Mouse (Mus musculus) C2C12 (cell line): Measurements from ENCODE around the gene Cd164.

ENCODE experiments used
- CEBPB ChIP-seq: IDR thresholded peaks from one replicate; pipeline ENCODE4 v1.6.1; 2011; ENCODE audit warnings: low read depth, mild to moderate bottlenecking, control low read depth, moderate library complexity
- CTCF ChIP-seq: IDR thresholded peaks from one replicate; pipeline ENCODE4 v1.5.1; 2011; ENCODE audit not compliant: control insufficient read depth, insufficient read depth, insufficient read length
- MAX ChIP-seq: IDR thresholded peaks from one replicate; pipeline ENCODE4 v1.6.1; 2011; ENCODE audit warnings: mild to moderate bottlenecking, control low read depth
- MYOD1 ChIP-seq: IDR thresholded peaks from one replicate; pipeline ENCODE4 v1.6.1; 2011; ENCODE audit warnings: low read depth; ENCODE audit not compliant: control insufficient read depth, insufficient read length
- MYOG ChIP-seq: IDR thresholded peaks from one replicate; pipeline ENCODE4 v1.6.1; 2011; ENCODE audit not compliant: control insufficient read depth, insufficient read length; ENCODE audit errors: extremely low read depth
- USF1 ChIP-seq: IDR thresholded peaks from one replicate; pipeline ENCODE4 v1.6.1; 2011; ENCODE audit warnings: low read depth, mild to moderate bottlenecking, control low read depth, moderate library complexity

GRCm38 (mm10) chr10:41572274-41572673 lies 53.1 kb downstream of the Cd164 start:
- TF ChIP-seq MAX = no peak
- TF ChIP-seq MYOD1 = no peak
- TF ChIP-seq CTCF = no peak
- TF ChIP-seq MYOG = no peak
- TF ChIP-seq USF1 = no peak
- TF ChIP-seq CEBPB = no peak
